8 mouse cellular contexts compared by ENCODE assay signal in genomic region chr6:60828429-60829264, GRCm38 (mm10). TPM values are rescaled to one million over a fixed set of nuclear protein-coding genes. Genes with fewer than 3 reads are reported as not detected.
A peak's percentile ranks its signal among the peaks of the same experiment; 100 is the strongest.
DNase-seq lines count a peak whose midpoint lies in the region; ATAC-seq and TF ChIP-seq lines count a peak whose summit lies in the region.

No protein-coding gene starts in this region.

- peak overlapping the region; percentile 78 for H3K4me2 ChIP-seq in midbrain, embryonic 12.5 days (replicated peaks)
- H3K4me2 ChIP-seq in stomach, embryonic 14.5 days (replicated peaks; ENCODE audit: low read depth, low read length), result peak overlapping the region; percentile 87

- peak overlapping the region; percentile 23; the same call in 1 of the 2 replicates for H3K4me3 ChIP-seq in heart, adult 2 months
- peak overlapping the region; percentile 50 for H3K4me3 ChIP-seq in kidney, adult 2 months (ENCODE audit: insufficient read depth, low read depth, low read length)
- peak overlapping the region; percentile 51 for H3K4me3 ChIP-seq in midbrain, embryonic 12.5 days
- H3K4me3 ChIP-seq in stomach, embryonic 14.5 days (ENCODE audit: low read depth, low read length), result peak overlapping the region; percentile 43

- no peak for TF ChIP-seq CTCF in heart, adult 2 months (IDR thresholded peaks at IDR 0.05)
- TF ChIP-seq CTCF in kidney, adult 2 months (conservative IDR thresholded peaks at IDR 0.05; ENCODE audit: insufficient read depth, insufficient read length, low read depth, low read length), result no peak

- no peaks in the 10 kb centered on the region for H3K36me3 ChIP-seq in heart, adult 2 months (ENCODE audit: control insufficient read depth, insufficient read depth, low read length)
- no peaks in the 10 kb centered on the region for H3K36me3 ChIP-seq in kidney, adult 2 months (ENCODE audit: control insufficient read depth, insufficient read depth, low read length)
- no peaks in the 10 kb centered on the region for H3K36me3 ChIP-seq in midbrain, embryonic 12.5 days
- no peaks in the 10 kb centered on the region for H3K36me3 ChIP-seq in stomach, embryonic 14.5 days (ENCODE audit: control insufficient read depth, insufficient read depth, low read length)

- ATAC-seq in midbrain, embryonic 12.5 days (ENCODE audit: low FRiP score, low read depth), result peak; percentile 92
- ATAC-seq in stomach, embryonic 14.5 days (ENCODE audit: insufficient number of reproducible peaks, insufficient read depth, low FRiP score, low read depth), result peak; percentile 89

- no peak for TF ChIP-seq EP300 in heart, adult 2 months (IDR thresholded peaks at IDR 0.05; ENCODE audit: insufficient read depth, low read depth, low read length)

- WGBS in heart, adult 2 months, result under 1% methylated on average over 35 of the region's 35 CpGs
- WGBS in kidney, adult 2 months, result 2% methylated on average over 35 of the region's 35 CpGs
- 2% methylated on average over 33 of the region's 35 CpGs for WGBS in midbrain, embryonic 12.5 days
- 2% methylated on average over 35 of the region's 35 CpGs for WGBS in stomach, embryonic 14.5 days

- H3K9me3 ChIP-seq in midbrain, embryonic 12.5 days, result no peaks in the 10 kb centered on the region
- H3K9me3 ChIP-seq in stomach, embryonic 14.5 days (ENCODE audit: control insufficient read depth, low read depth, low read length), result no peaks in the 10 kb centered on the region

- H3K9ac ChIP-seq in heart, adult 2 months (ENCODE audit: low read depth, low read length), result peak overlapping the region; percentile 3; the same call in 1 of the 2 replicates
- H3K9ac ChIP-seq in midbrain, embryonic 12.5 days (replicated peaks), result peak overlapping the region; percentile 62
- peak overlapping the region; percentile 42 for H3K9ac ChIP-seq in stomach, embryonic 14.5 days (replicated peaks; ENCODE audit: low read depth, low read length)

- no peak overlapping the region for H3K27ac ChIP-seq in heart, adult 2 months
- H3K27ac ChIP-seq in kidney, adult 2 months (ENCODE audit: insufficient read depth, low read depth, low read length), result no peak overlapping the region
- peak overlapping the region; percentile 63 for H3K27ac ChIP-seq in midbrain, embryonic 12.5 days (replicated peaks)
- peak overlapping the region; percentile 11; the same call in 1 of the 2 replicates for H3K27ac ChIP-seq in stomach, embryonic 14.5 days (ENCODE audit: low read length)

- DNase-seq in heart, adult 2 months, result peak in 1 of 2 experiments; percentile 9
- no peak for DNase-seq in heart, adult 8-10 months (ENCODE audit: low spot score)
- DNase-seq in cerebellum, adult 9-11 months, result peak; percentile 84
- DNase-seq in forelimb bud, embryonic 11.5 days (ENCODE audit: low read depth, low spot score), result peak; percentile 58
- peak; percentile 23 for DNase-seq in kidney, adult 2 months
- peak; percentile 84 for DNase-seq in left cerebral cortex, postnatal 4 days

- no peaks in the 10 kb centered on the region for H3K79me2 ChIP-seq in heart, adult 2 months (replicated peaks; ENCODE audit: control insufficient read depth, insufficient read depth, low read length)

- no peaks in the 10 kb centered on the region for H3K4me1 ChIP-seq in heart, adult 2 months (ENCODE audit: control insufficient read depth, insufficient read depth, low read length)
- H3K4me1 ChIP-seq in kidney, adult 2 months (ENCODE audit: control insufficient read depth, insufficient read depth, low read length), result no peaks in the 10 kb centered on the region
- no peaks in the 10 kb centered on the region for H3K4me1 ChIP-seq in midbrain, embryonic 12.5 days
- no peaks in the 10 kb centered on the region for H3K4me1 ChIP-seq in stomach, embryonic 14.5 days (ENCODE audit: control insufficient read depth, insufficient read depth, low read length)

- intact Hi-C loops in heart, adult 2 months (cut with DNase I), result no loop called here
- intact Hi-C loops in left cerebral cortex, postnatal 4 days (cut with DNase I), result no loop called here

- TF ChIP-seq POLR2A in heart, adult 2 months (IDR thresholded peaks at IDR 0.05; ENCODE audit: insufficient read depth, low read depth, low read length), result no peak
- TF ChIP-seq POLR2A in kidney, adult 2 months (IDR thresholded peaks at IDR 0.05; ENCODE audit: low read depth, low read length), result no peak

- H3K27me3 ChIP-seq in heart, adult 2 months (ENCODE audit: control insufficient read depth, insufficient read depth, low read length), result no peaks in the 10 kb centered on the region
- H3K27me3 ChIP-seq in kidney, adult 2 months (replicated peaks; ENCODE audit: control insufficient read depth, insufficient read depth, low read length), result no peaks in the 10 kb centered on the region
- H3K27me3 ChIP-seq in midbrain, embryonic 12.5 days, result peaks cover 4% of the 10 kb centered on the region; the same call in 1 of the 2 replicates
- H3K27me3 ChIP-seq in stomach, embryonic 14.5 days (ENCODE audit: control insufficient read depth, insufficient read depth, low read length), result no peaks in the 10 kb centered on the region

RNA-seq across cellular contexts. Expression of gene Snca, which starts 1.0 kb away (rescaled TPM):
- total RNA-seq in heart, adult 2 months (2021), result 10 to 100 TPM; 11.6 to 97.1 TPM
- 8.3 and 43.1 TPM in 2 replicates for polyA plus RNA-seq in heart, adult 2 months (2012; rRNA removed)
- total RNA-seq in heart, adult 8-10 months (2022), result 10 to 100 TPM in 1 of 4 experiments, 1 to 10 TPM in 3; 4.1 to 21.8 (median 7.5) TPM
- 3.4 and 3.5 TPM in 2 replicates for polyA plus RNA-seq in kidney, adult 2 months (2012; rRNA removed)
- 100 to 1,000 TPM; 295 to 330 TPM for total RNA-seq in left cerebral cortex, postnatal 4 days (2021)
- polyA plus RNA-seq in midbrain, embryonic 12.5 days (2016; fragmentation: Nextera tagmentation; extraction: Ambion mirVana), result 29.6 and 38.6 TPM in 2 replicates
- 17.2 and 19.7 TPM in 2 replicates for polyA plus RNA-seq in stomach, embryonic 14.5 days (2014; fragmentation: Nextera tagmentation; extraction: Ambion mirVana)

Comparison
In these comparisons a context has a peak if more than half of its experiments do, and no peak if none do; other contexts are left out.
1. H3K27ac ChIP-seq: peak in midbrain, embryonic 12.5 days (single experiment) and stomach, embryonic 14.5 days (single experiment); none in heart, adult 2 months (single experiment) and kidney, adult 2 months (single experiment).
2. H3K9ac ChIP-seq: peak in every context shown above with its lines; median percentile 62 in midbrain, embryonic 12.5 days; 42 in stomach, embryonic 14.5 days; 3 in heart, adult 2 months.
3. Peak in every context shown above with its lines, with median percentiles within 50 percentile points of each other: H3K4me3 ChIP-seq.